In genomic region chr2:156401331-156401730, GRCm38 (mm10) we compare ENCODE assay signal across 7 mouse cellular contexts. TPM values are rescaled to one million over a fixed set of nuclear protein-coding genes. Genes with fewer than 3 reads are reported as not detected.
DNase-seq lines count a peak whose midpoint lies in the region; ATAC-seq lines count a peak whose summit lies in the region.

No protein-coding gene starts in this region.

- 0 out of 2 replicates have a peak overlapping the region, but pooled peaks have one; percentile 60 for H3K27ac ChIP-seq in forebrain, embryonic 12.5 days
- H3K27ac ChIP-seq in kidney, embryonic 16.5 days (ENCODE audit: low read length), result no peak overlapping the region
- no peak overlapping the region for H3K27ac ChIP-seq in liver, embryonic 12.5 days
- H3K27ac ChIP-seq in neural tube, embryonic 14.5 days (ENCODE audit: low read depth, low read length), result peak overlapping the region; percentile 67; the same call in 1 of the 2 replicates

- no peaks in the 10 kb centered on the region for H3K9me3 ChIP-seq in forebrain, embryonic 12.5 days
- no peaks in the 10 kb centered on the region for H3K9me3 ChIP-seq in kidney, embryonic 16.5 days (ENCODE audit: low read length)
- no peaks in the 10 kb centered on the region for H3K9me3 ChIP-seq in liver, embryonic 12.5 days (replicated peaks)
- H3K9me3 ChIP-seq in neural tube, embryonic 14.5 days (ENCODE audit: control insufficient read depth, low read length), result no peaks in the 10 kb centered on the region

- H3K9ac ChIP-seq in forebrain, embryonic 12.5 days, result peak overlapping the region; percentile 51
- H3K9ac ChIP-seq in kidney, embryonic 16.5 days (replicated peaks; ENCODE audit: low read length), result no peak overlapping the region
- H3K9ac ChIP-seq in liver, embryonic 12.5 days, result no peak overlapping the region
- no peak overlapping the region for H3K9ac ChIP-seq in neural tube, embryonic 14.5 days (replicated peaks; ENCODE audit: low read depth, low read length)

- peak overlapping the region; percentile 16; the same call in 1 of the 2 replicates for H3K4me3 ChIP-seq in forebrain, embryonic 12.5 days (replicated peaks)
- no peak overlapping the region; the same call in 1 of the 2 replicates for H3K4me3 ChIP-seq in kidney, embryonic 16.5 days (ENCODE audit: low read length)
- H3K4me3 ChIP-seq in liver, embryonic 12.5 days, result no peak overlapping the region
- peak overlapping the region; percentile 8; the same call in 1 of the 2 replicates for H3K4me3 ChIP-seq in neural tube, embryonic 14.5 days (ENCODE audit: low read depth, low read length)

- H3K27me3 ChIP-seq in forebrain, embryonic 12.5 days, result no peaks in the 10 kb centered on the region
- H3K27me3 ChIP-seq in kidney, embryonic 16.5 days (ENCODE audit: insufficient read depth, low read length), result no peaks in the 10 kb centered on the region
- H3K27me3 ChIP-seq in liver, embryonic 12.5 days (replicated peaks), result peaks cover 14% of the 10 kb centered on the region
- no peaks in the 10 kb centered on the region for H3K27me3 ChIP-seq in neural tube, embryonic 14.5 days (ENCODE audit: control insufficient read depth, insufficient read depth, low read length)

- DNase-seq in A20 (ENCODE audit: low read depth, low spot score) (peak; percentile 81), ES-CJ7 (ENCODE audit: low read depth, low spot score) (peak; percentile 88)
- peak; percentile 12 to 42 for DNase-seq in thymus, adult 18-20 months

- 2% methylated on average over 9 of the region's 9 CpGs for WGBS in forebrain, embryonic 12.5 days
- 4% methylated on average over 9 of the region's 9 CpGs for WGBS in kidney, embryonic 16.5 days
- 5% methylated on average over 9 of the region's 9 CpGs for WGBS in liver, embryonic 12.5 days (ENCODE audit: insufficient replicate concordance)
- 3% methylated on average over 9 of the region's 9 CpGs for WGBS in neural tube, embryonic 14.5 days

- H3K36me3 ChIP-seq in forebrain, embryonic 12.5 days (replicated peaks), result no peaks in the 10 kb centered on the region
- no peaks in the 10 kb centered on the region for H3K36me3 ChIP-seq in kidney, embryonic 16.5 days (ENCODE audit: insufficient read depth, low read length)
- H3K36me3 ChIP-seq in liver, embryonic 12.5 days, result no peaks in the 10 kb centered on the region
- no peaks in the 10 kb centered on the region for H3K36me3 ChIP-seq in neural tube, embryonic 14.5 days (ENCODE audit: control insufficient read depth, insufficient read depth, low read length)

- peaks cover 12% of the 10 kb centered on the region for H3K4me1 ChIP-seq in forebrain, embryonic 12.5 days
- H3K4me1 ChIP-seq in kidney, embryonic 16.5 days (ENCODE audit: insufficient read depth, low read length), result peaks cover 5% of the 10 kb centered on the region; the same call in 1 of the 2 replicates
- peaks cover 8% of the 10 kb centered on the region for H3K4me1 ChIP-seq in liver, embryonic 12.5 days
- H3K4me1 ChIP-seq in neural tube, embryonic 14.5 days (ENCODE audit: control insufficient read depth, insufficient read depth, low read length), result peaks cover 9% of the 10 kb centered on the region; the same call in 1 of the 2 replicates

- ATAC-seq in forebrain, embryonic 12.5 days (ENCODE audit: low FRiP score), result peak; percentile 91
- peak; percentile 88 for ATAC-seq in kidney, embryonic 16.5 days (ENCODE audit: low FRiP score, low TSS enrichment)
- ATAC-seq in liver, embryonic 12.5 days, result peak; percentile 78
- peak; percentile 93 for ATAC-seq in neural tube, embryonic 14.5 days (ENCODE audit: low read depth)

- H3K4me2 ChIP-seq in forebrain, embryonic 12.5 days, result peak overlapping the region; percentile 48
- H3K4me2 ChIP-seq in kidney, embryonic 16.5 days (replicated peaks; ENCODE audit: low read depth, low read length), result peak overlapping the region; percentile 25
- peak overlapping the region; percentile 24; the same call in 1 of the 2 replicates for H3K4me2 ChIP-seq in liver, embryonic 12.5 days
- H3K4me2 ChIP-seq in neural tube, embryonic 14.5 days (ENCODE audit: low read depth, low read length), result peak overlapping the region; percentile 32; the same call in 1 of the 2 replicates

RNA-seq across cellular contexts. Expression of gene Epb41l1, which starts 19.4 kb away (rescaled TPM):
- 4.1 and 4.4 TPM in 2 replicates for polyA plus RNA-seq in forebrain, embryonic 12.5 days (2016; fragmentation: Nextera tagmentation; extraction: Ambion mirVana)
- 2.1 and 2.5 TPM in 2 replicates for polyA plus RNA-seq in kidney, embryonic 16.5 days (2015; fragmentation: Nextera tagmentation; extraction: Ambion mirVana)
- polyA plus RNA-seq in liver, embryonic 12.5 days (2016; fragmentation: Nextera tagmentation; extraction: Ambion mirVana), result 0.75 and 1.0 TPM in 2 replicates
- 19.8 and 25.5 TPM in 2 replicates for polyA plus RNA-seq in neural tube, embryonic 14.5 days (2014; fragmentation: Nextera tagmentation; extraction: Ambion mirVana)

Comparison
In these comparisons a context has a peak if more than half of its experiments do, and no peak if none do; other contexts are left out.
1. DNase-seq: peak in every context shown above with its lines; median percentile 88 in ES-CJ7; 81 in A20; 27 in thymus, adult 18-20 months.
2. H3K27ac ChIP-seq: peak in forebrain, embryonic 12.5 days (single experiment) and neural tube, embryonic 14.5 days (single experiment); none in kidney, embryonic 16.5 days (single experiment) and liver, embryonic 12.5 days (single experiment).
3. H3K4me3 ChIP-seq: peak in forebrain, embryonic 12.5 days (single experiment) and neural tube, embryonic 14.5 days (single experiment); none in kidney, embryonic 16.5 days (single experiment) and liver, embryonic 12.5 days (single experiment).
4. Peak in every context shown above with its lines, with median percentiles within 50 percentile points of each other: ATAC-seq and H3K4me2 ChIP-seq.